Mouse (Mus musculus): ENCODE data around the gene Nkain2. TPM values are rescaled to one million over a fixed set of nuclear protein-coding genes. Genes with fewer than 3 reads are reported as not detected.
"Not testable (repeated sequence)": the region's sequence is repeated elsewhere in the genome, so short reads cannot be mapped to it uniquely, and the experiment has no call there.

Gene Nkain2
- polyA plus RNA-seq, 1 experiment from 2014 or later = 0.77 TPM

- no peaks in the 10 kb centered on the region for H3K4me1 ChIP-seq
- no peaks in the 10 kb centered on the region for H3K36me3 ChIP-seq
- H3K4me2 ChIP-seq = no peak overlapping the region
- WGBS = 89% methylated on average over 2 of the region's 2 CpGs
- H3K4me3 ChIP-seq (replicated peaks) = no peak overlapping the region
- no peaks in the 10 kb centered on the region for H3K9me3 ChIP-seq (replicated peaks)
- H3K27ac ChIP-seq = no peak overlapping the region
- H3K9ac ChIP-seq = no peak overlapping the region
- ATAC-seq (replicated peaks; ENCODE audit: low FRiP score) = no peak
- H3K27me3 ChIP-seq = no peaks in the 10 kb centered on the region
Measured at GRCm38 (mm10) chr10:32738989-32739388, 151.3 kb downstream of the Nkain2 start.

DNA sequence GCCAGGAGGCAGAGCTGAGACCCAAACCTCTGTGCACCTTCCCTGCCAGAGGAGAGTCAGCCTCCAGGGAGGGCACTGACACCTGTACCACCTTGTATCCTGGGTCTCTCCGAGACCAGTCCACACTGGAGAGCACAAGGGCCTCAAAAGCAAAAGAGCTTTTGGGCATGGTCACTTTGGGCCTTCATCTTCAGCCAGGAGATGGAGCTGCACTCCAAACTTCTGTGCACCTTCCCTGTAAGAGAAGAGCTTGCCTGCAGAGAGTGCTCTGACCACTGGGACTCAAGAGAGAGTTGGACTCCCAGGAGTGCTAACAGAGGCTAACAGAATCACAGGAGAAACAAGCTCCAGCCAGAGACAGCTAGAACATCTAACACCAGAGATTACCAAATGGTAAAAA lies 183.7 kb downstream of the Nkain2 start:
- H3K4me1 ChIP-seq = not testable (repeated sequence)

DNA sequence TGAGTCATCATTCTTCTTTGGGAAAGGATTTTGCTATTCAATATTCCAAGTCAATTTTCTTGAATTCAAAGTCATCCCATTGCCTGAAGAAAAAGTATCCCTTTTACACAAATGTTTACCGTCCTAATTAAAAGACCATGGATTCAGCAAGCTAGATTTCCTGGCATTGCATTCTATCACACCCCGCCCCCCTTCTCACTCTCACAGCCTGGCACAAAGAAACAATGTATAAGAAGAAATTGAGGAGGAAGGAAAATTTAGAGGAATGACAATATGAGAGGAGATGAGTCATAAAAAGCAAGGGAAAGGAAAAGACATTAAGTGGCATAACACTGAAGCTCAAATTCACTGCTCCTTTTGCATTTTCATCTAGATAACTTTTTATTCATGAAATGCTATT lies 193.6 kb downstream of the Nkain2 start:
- Histone ChIP-seq H3K9ac (no peak overlapping the region), H3K4me2 (no peak overlapping the region), H3K36me3 (no peaks in the 10 kb centered on the region), H3K4me1 (no peaks in the 10 kb centered on the region), H3K27me3 (no peaks in the 10 kb centered on the region), H3K9me3 (replicated peaks) (no peaks in the 10 kb centered on the region), H3K27ac (no peak overlapping the region), H3K4me3 (replicated peaks) (no peak overlapping the region)
- ATAC-seq (replicated peaks; ENCODE audit: low FRiP score) = no peak
- 94% methylated on average over 2 of the region's 2 CpGs for WGBS

More for the DNA sequence above, 183.7 kb downstream of the Nkain2 start:
- WGBS = 86% methylated on average over 1 of the region's 1 CpGs
- not testable (repeated sequence) for H3K36me3 ChIP-seq; H3K4me2 ChIP-seq; ATAC-seq (replicated peaks; ENCODE audit: low FRiP score); H3K9me3 ChIP-seq (replicated peaks); H3K9ac ChIP-seq; H3K27me3 ChIP-seq; H3K27ac ChIP-seq; H3K4me3 ChIP-seq (replicated peaks)

DNA sequence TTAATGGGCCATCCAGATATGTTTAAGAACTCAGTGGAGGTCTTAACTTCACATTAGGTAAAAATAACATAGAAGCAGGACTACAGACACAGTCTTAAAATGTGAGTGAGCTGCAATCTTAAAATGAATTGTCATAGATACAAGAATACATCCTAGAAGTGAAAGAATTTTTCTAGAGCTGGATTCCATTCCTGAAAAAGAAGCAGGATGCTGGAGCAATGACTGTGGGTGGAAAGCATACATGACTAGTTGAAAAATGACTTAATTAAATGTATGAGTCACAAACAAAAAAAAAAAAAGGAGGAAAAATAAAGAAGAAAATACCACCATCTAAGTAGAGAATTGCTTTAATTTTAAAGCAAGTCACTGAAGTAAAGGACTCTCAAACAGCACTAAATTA lies 205.7 kb downstream of the Nkain2 start:
- Histone ChIP-seq H3K36me3 (no peaks in the 10 kb centered on the region), H3K9ac (no peak overlapping the region)
- no peak for ATAC-seq (replicated peaks; ENCODE audit: low FRiP score)

DNA sequence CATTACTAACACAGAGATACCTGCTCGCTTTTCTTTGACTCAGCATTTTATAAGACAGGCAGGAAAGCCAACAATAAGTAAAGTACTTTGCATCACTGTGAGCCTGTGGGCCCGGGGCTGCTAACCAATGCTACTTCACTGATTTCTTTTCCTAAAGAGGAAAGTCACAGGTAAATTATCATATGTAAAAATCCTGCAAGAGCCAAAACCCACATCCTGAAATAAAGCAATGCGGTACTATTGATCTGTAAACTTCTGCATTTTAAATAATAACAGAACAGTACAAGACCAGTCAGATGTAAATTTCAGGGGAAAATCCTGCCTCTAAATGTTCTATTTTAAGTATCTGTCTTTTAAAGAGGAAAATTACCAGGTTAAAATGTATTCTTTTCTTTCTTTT lies 250.0 kb downstream of the Nkain2 start:
- Histone ChIP-seq H3K4me3 (replicated peaks) (no peak overlapping the region), H3K36me3 (no peaks in the 10 kb centered on the region), H3K4me1 (no peaks in the 10 kb centered on the region), H3K9me3 (replicated peaks) (no peaks in the 10 kb centered on the region), H3K4me2 (no peak overlapping the region), H3K27ac (no peak overlapping the region), H3K9ac (no peak overlapping the region), H3K27me3 (no peaks in the 10 kb centered on the region)
- no peak for ATAC-seq (replicated peaks; ENCODE audit: low FRiP score)
- WGBS = 65% methylated on average over 3 of the region's 3 CpGs

More for the DNA sequence above, 205.7 kb downstream of the Nkain2 start:
- Histone ChIP-seq H3K4me2 (no peak overlapping the region), H3K27me3 (no peaks in the 10 kb centered on the region), H3K27ac (no peak overlapping the region), H3K9me3 (replicated peaks) (no peaks in the 10 kb centered on the region), H3K4me3 (replicated peaks) (no peak overlapping the region), H3K4me1 (no peaks in the 10 kb centered on the region)

DNA sequence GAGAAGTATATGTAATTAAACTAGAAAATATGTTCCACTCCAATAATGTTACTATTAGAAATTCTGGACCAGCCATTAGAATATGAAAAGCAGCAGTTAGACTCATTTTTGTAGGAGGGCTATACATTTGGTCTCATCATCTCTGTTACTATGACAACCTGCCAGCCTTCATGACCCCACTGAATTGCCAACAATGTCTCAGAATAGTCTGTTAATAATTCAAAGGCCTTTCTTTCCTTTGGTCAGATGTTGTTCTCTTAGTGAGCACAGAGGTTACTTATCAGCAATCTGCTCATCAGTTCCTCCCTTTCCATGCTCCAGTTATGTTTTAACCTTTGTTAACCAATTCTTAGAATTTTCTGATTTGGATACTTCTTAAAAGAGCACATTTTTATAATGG lies 251.1 kb downstream of the Nkain2 start:
- H3K4me3 ChIP-seq (replicated peaks) = no peak overlapping the region
- ATAC-seq (replicated peaks; ENCODE audit: low FRiP score) = no peak
- no peaks in the 10 kb centered on the region for H3K4me1 ChIP-seq
- no peak overlapping the region for H3K27ac ChIP-seq
- no peaks in the 10 kb centered on the region for H3K36me3 ChIP-seq
- no peak overlapping the region for H3K4me2 ChIP-seq
- H3K27me3 ChIP-seq = no peaks in the 10 kb centered on the region
- H3K9me3 ChIP-seq (replicated peaks) = no peaks in the 10 kb centered on the region
- no peak overlapping the region for H3K9ac ChIP-seq

DNA sequence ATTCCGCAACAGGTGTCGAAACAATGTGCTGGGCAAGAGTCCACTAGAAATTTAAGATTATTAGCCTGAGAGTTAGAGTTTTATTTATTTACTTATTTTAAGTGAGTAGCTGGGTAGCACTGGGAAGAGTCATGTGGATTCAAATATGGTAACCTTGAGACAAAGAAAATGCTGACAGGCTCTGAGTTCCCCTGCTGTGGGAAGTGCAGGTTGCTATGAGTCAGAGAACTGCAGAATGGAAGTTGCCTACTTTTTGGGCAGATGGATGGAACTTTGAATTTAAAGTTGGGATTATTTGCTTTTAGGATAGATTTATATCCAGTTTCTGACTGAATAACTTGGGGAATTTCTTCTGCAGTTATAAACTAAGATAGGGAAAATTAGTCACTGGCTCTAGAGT lies 259.2 kb downstream of the Nkain2 start:
- Histone ChIP-seq H3K27ac (no peak overlapping the region), H3K36me3 (no peaks in the 10 kb centered on the region), H3K9me3 (replicated peaks) (no peaks in the 10 kb centered on the region), H3K27me3 (no peaks in the 10 kb centered on the region), H3K4me3 (replicated peaks) (no peak overlapping the region), H3K4me1 (no peaks in the 10 kb centered on the region), H3K9ac (no peak overlapping the region), H3K4me2 (no peak overlapping the region)
- 97% methylated on average over 2 of the region's 2 CpGs for WGBS
- ATAC-seq (replicated peaks; ENCODE audit: low FRiP score) = no peak

GRCm38 (mm10) chr10:32604448-32604847 lies 285.8 kb downstream of the Nkain2 start:
- H3K4me3 ChIP-seq (replicated peaks) = no peak overlapping the region
- H3K27ac ChIP-seq = no peak overlapping the region
- no peak overlapping the region for H3K4me2 ChIP-seq
- H3K36me3 ChIP-seq = no peaks in the 10 kb centered on the region
- no peaks in the 10 kb centered on the region for H3K27me3 ChIP-seq
- no peak for ATAC-seq (replicated peaks; ENCODE audit: low FRiP score)
- H3K4me1 ChIP-seq = no peaks in the 10 kb centered on the region
- H3K9me3 ChIP-seq (replicated peaks) = no peaks in the 10 kb centered on the region
- H3K9ac ChIP-seq = no peak overlapping the region

- Histone ChIP-seq H3K4me3 (replicated peaks) (no peak overlapping the region), H3K27ac (no peak overlapping the region), H3K27me3 (no peaks in the 10 kb centered on the region), H3K4me1 (no peaks in the 10 kb centered on the region), H3K9ac (no peak overlapping the region), H3K9me3 (replicated peaks) (no peaks in the 10 kb centered on the region), H3K36me3 (no peaks in the 10 kb centered on the region), H3K4me2 (no peak overlapping the region)
- no peak for ATAC-seq (replicated peaks; ENCODE audit: low FRiP score)
- WGBS = 80% methylated on average over 4 of the region's 4 CpGs
Measured at GRCm38 (mm10) chr10:32602798-32603197, 287.5 kb downstream of the Nkain2 start.

- Histone ChIP-seq H3K27me3 (no peaks in the 10 kb centered on the region), H3K9ac (no peak overlapping the region), H3K4me2 (no peak overlapping the region), H3K4me3 (replicated peaks) (no peak overlapping the region), H3K9me3 (replicated peaks) (no peaks in the 10 kb centered on the region), H3K27ac (no peak overlapping the region), H3K36me3 (no peaks in the 10 kb centered on the region), H3K4me1 (no peaks in the 10 kb centered on the region)
- 71% methylated on average over 2 of the region's 2 CpGs for WGBS
- ATAC-seq (replicated peaks; ENCODE audit: low FRiP score) = no peak
Measured at GRCm38 (mm10) chr10:32594998-32595397, 295.3 kb downstream of the Nkain2 start.

- no peaks in the 10 kb centered on the region for H3K36me3 ChIP-seq
- no peaks in the 10 kb centered on the region for H3K9me3 ChIP-seq (replicated peaks)
- no peak overlapping the region for H3K4me3 ChIP-seq (replicated peaks)
- no peak overlapping the region for H3K27ac ChIP-seq
- no peak for ATAC-seq (replicated peaks; ENCODE audit: low FRiP score)
- WGBS = 46% methylated on average over 3 of the region's 3 CpGs
- H3K27me3 ChIP-seq = no peaks in the 10 kb centered on the region
- no peak overlapping the region for H3K9ac ChIP-seq
- no peak overlapping the region for H3K4me2 ChIP-seq
- no peaks in the 10 kb centered on the region for H3K4me1 ChIP-seq
Measured at GRCm38 (mm10) chr10:32577276-32577580, 313.0 kb downstream of the Nkain2 start.

- H3K4me2 ChIP-seq = no peak overlapping the region
- 42% methylated on average over 2 of the region's 2 CpGs for WGBS
- no peaks in the 10 kb centered on the region for H3K4me1 ChIP-seq
- H3K9me3 ChIP-seq (replicated peaks) = no peaks in the 10 kb centered on the region
- H3K27me3 ChIP-seq = no peaks in the 10 kb centered on the region
- no peak for ATAC-seq (replicated peaks; ENCODE audit: low FRiP score)
- H3K4me3 ChIP-seq (replicated peaks) = no peak overlapping the region
- H3K9ac ChIP-seq = no peak overlapping the region
- no peaks in the 10 kb centered on the region for H3K36me3 ChIP-seq
- H3K27ac ChIP-seq = no peak overlapping the region
Measured at GRCm38 (mm10) chr10:32576559-32577275, 313.5 kb downstream of the Nkain2 start.

- Histone ChIP-seq H3K27ac (no peak overlapping the region), H3K9me3 (replicated peaks) (no peaks in the 10 kb centered on the region), H3K4me2 (no peak overlapping the region), H3K36me3 (no peaks in the 10 kb centered on the region), H3K27me3 (no peaks in the 10 kb centered on the region), H3K4me1 (no peaks in the 10 kb centered on the region), H3K9ac (no peak overlapping the region), H3K4me3 (replicated peaks) (no peak overlapping the region)
- no peak for ATAC-seq (replicated peaks; ENCODE audit: low FRiP score)
- WGBS = 67% methylated on average over 3 of the region's 3 CpGs
Measured at GRCm38 (mm10) chr10:32557673-32558072, 332.6 kb downstream of the Nkain2 start.

Measured in kidney, embryonic 15.5 days (tissue).